Mouse (Mus musculus) hindbrain, embryonic 14.5 days (tissue): Measurements from ENCODE around the gene Zranb2. TPM values are rescaled to one million over a fixed set of nuclear protein-coding genes. Genes with fewer than 3 reads are reported as not detected.

ENCODE experiments used
- ATAC-seq: fragments of 200-750 bp; cut with Nextera tagmentation; 2 replicates; pipeline ENCODE4 v1.8.0; 2017; ENCODE audit warnings: moderate number of reproducible peaks, mild to moderate bottlenecking, moderate TSS enrichment, moderate library complexity; ENCODE audit not compliant: low FRiP score
- DNase-seq: peaks from one replicate; pipeline ENCODE4 v3.0.0-alpha.2; 2015; ENCODE audit warnings: low spot score
- H3K27ac ChIP-seq: fragments of 300-500 bp; sonication (generic); 2 replicates; pipeline ENCODE4 v1.5.1; 2014; ENCODE audit warnings: mild to moderate bottlenecking, moderate library complexity
- H3K27me3 ChIP-seq: fragments of 300-500 bp; sonication (generic); 2 replicates; pipeline ENCODE4 v1.6.1; 2014; ENCODE audit warnings: mild to moderate bottlenecking, low read length, mixed read lengths; ENCODE audit not compliant: control insufficient read depth, insufficient read depth
- H3K36me3 ChIP-seq: fragments of 300-500 bp; sonication (generic); replicated peaks from 2 replicates; pipeline ENCODE4 v1.6.1; 2014; ENCODE audit not compliant: control insufficient read depth, insufficient read depth
- H3K4me1 ChIP-seq: fragments of 300-500 bp; sonication (generic); replicated peaks from 2 replicates; pipeline ENCODE4 v1.6.1; 2014; ENCODE audit warnings: antibody characterized with exemption, low read length, mixed read lengths; ENCODE audit not compliant: control insufficient read depth, insufficient read depth
- H3K4me2 ChIP-seq: fragments of 300-500 bp; sonication (generic); replicated peaks from 2 replicates; pipeline ENCODE4 v1.6.1; 2014; ENCODE audit warnings: mild to moderate bottlenecking, moderate library complexity
- H3K4me3 ChIP-seq: fragments of 300-500 bp; sonication (generic); replicated peaks from 2 replicates; pipeline ENCODE4 v1.5.1; 2014; ENCODE audit warnings: mild to moderate bottlenecking, low read length
- H3K9ac ChIP-seq: fragments of 300-500 bp; sonication (generic); 2 replicates; pipeline ENCODE4 v1.6.1; 2014
- H3K9me3 ChIP-seq: fragments of 300-500 bp; sonication (generic); 2 replicates; pipeline ENCODE4 v1.6.1; 2016; ENCODE audit warnings: low read length; ENCODE audit not compliant: control insufficient read depth
- WGBS: fragments of 180-500 bp; shearing (Covaris S2); extraction: QIAGEN DNeasy Blood & Tissue Kit; methylation state at CpG from one replicate; pipeline ENCODE4 v1.1.7; 2014; 5-methylcytosine and 5-hydroxymethylcytosine counted together
- polyA plus RNA-seq: library from polyadenylated mRNA; unstranded; fragments of >200 nt; fragmentation: Nextera tagmentation; extraction: Ambion mirVana; gene quantifications from 2 replicates; pipeline ENCODE4 v1.2.1, GENCODE M21; 2014

Gene Zranb2
- polyA plus RNA-seq = 105 and 111 TPM in 2 replicates

DNA sequence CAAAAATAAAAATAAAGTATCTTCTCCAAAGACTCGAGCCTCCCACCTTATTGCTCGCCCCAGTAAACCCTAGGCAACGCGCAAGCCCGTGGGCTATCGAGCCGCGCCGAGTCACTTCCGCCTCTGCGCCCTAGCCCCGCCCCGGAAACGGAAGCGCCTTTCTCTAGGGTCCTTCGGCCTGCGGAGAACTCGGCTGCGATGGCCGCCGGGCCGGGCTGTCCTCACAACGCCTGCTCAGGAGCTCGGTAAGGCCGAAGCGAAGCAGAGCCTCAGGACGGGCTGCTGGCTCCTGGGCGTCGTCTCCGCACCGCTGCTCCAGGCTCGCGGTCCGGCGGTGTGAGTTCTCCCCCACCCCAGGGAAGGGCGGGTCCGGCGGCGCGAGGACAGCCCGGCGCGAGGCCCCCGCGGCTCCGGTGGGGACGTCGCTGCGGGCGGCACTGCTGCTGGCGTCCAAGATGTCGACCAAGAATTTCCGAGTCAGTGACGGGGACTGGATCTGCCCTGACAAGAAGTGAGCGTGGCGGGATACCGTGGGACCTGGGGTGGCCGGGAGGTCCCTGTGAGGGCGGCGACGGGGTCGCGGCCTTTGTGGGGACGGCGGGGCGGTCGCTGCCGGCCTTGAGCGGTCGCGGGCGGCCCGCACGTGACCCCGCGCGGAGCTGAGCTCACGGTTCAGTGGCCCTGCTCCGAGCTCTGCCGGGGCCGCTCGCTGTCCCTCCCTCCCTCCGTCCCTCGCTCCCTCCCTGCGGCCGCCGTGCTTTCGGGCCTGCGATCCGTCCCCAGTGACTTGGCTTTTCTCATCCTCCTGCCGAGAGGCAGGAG lies at the start of gene Zranb2:
Zranb2 (plus strand) TSS at position 197 of the 822 bp plus-strand sequence.
- under 1% methylated on average over 85 of the region's 91 CpGs for WGBS
- H3K27me3 ChIP-seq = peaks cover 42% of the 10 kb centered on the region
- ATAC-seq (peak; percentile 98), DNase-seq (peak; percentile 96)
- peaks cover 17% of the 10 kb centered on the region for H3K36me3 ChIP-seq
- H3K4me2 ChIP-seq = peak within 1 kb of the TSS; percentile 79
- peak within 1 kb of the TSS; percentile 85 for H3K4me3 ChIP-seq
- H3K9me3 ChIP-seq = no peaks in the 10 kb centered on the region
- H3K27ac ChIP-seq = peak within 1 kb of the TSS; percentile 98
- peaks cover 9% of the 10 kb centered on the region; the same call in 1 of the 2 replicates for H3K4me1 ChIP-seq
- peak within 1 kb of the TSS; percentile 91 for H3K9ac ChIP-seq

DNA sequence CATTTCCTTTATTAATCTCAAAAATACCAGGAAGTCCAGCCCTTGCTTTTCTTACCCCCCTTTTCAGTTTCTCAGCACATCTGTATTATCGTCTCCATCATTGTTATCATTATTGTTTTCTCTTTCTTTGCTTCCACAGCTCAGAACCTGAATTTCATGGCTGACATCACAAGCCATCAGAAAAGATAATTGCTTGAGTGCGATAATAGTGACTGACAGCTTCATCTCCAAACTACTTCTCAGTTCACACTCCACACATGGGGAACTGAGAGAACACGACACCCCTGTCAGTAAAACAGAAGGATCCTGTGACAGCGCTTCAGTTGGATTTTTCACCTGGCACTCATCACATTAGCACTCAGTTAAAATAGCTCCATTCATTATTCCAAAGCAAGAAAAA lies 41.9 kb upstream of the Zranb2 start:
- DNase-seq (no peak), ATAC-seq (no peak)
- WGBS = 62% methylated on average over 4 of the region's 4 CpGs

DNA sequence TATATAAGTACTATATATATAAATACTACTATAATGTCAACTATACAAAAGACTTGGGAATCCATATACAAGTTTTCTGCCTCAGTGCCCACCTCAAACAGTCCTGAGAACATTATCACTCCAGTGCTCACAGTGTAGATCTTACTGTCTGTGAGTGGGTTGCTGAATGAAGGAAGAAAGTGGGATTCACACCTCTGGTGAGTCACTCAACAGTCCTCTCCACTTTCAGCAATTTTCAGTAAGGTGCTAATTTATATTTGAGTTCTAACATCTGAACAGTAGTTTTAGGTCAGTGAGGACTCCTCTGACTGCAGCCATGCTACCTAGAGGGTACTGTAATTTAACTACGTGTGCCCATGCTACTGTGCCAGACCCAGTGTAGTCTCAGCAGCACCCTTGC lies 31.7 kb upstream of the Zranb2 start:
- no peaks in the 10 kb centered on the region for H3K36me3 ChIP-seq
- no peak overlapping the region for H3K4me3 ChIP-seq
- 79% methylated on average over 1 of the region's 1 CpGs for WGBS
- DNase-seq (no peak), ATAC-seq (no peak)
- no peak overlapping the region for H3K4me2 ChIP-seq
- no peak overlapping the region for H3K27ac ChIP-seq
- H3K9me3 ChIP-seq = no peaks in the 10 kb centered on the region
- H3K9ac ChIP-seq = no peak overlapping the region
- no peaks in the 10 kb centered on the region for H3K27me3 ChIP-seq
- H3K4me1 ChIP-seq = no peaks in the 10 kb centered on the region

More for the DNA sequence above, 41.9 kb upstream of the Zranb2 start:
- Histone ChIP-seq H3K27me3 (no peaks in the 10 kb centered on the region), H3K4me1 (no peaks in the 10 kb centered on the region), H3K9ac (no peak overlapping the region), H3K4me3 (no peak overlapping the region), H3K4me2 (no peak overlapping the region), H3K36me3 (no peaks in the 10 kb centered on the region), H3K27ac (no peak overlapping the region), H3K9me3 (no peaks in the 10 kb centered on the region)

DNA sequence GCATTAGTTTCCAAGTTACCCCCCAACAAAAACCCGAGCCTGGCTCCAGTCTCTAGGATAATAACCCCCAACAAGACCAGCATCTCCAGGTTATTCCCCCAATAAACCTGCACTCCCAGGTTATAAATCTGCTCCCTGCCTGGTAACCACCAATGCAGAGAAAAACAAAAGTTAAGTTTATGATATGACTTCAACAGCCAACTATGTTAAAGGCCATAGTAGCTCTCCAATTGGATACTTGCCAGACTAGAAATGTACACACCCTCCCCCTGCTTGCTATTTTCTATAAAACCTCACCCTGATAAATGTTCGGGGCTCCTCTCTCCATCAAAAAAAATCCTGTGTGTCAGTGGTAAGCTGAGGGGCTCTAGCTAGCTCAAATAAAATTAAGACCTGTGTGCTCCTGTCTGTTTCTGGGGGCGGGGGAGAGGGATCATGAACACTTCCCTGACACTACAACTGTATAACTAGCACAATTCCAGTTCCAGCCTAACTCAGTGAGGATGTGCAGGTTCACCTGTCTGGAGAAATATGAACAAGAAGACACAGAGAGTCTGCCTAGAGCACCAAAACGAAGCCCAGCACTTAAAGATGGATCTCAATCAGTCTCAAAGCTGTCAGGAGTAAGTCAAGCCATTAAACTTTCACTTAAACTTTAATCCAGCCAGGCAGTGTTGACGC lies 19.7 kb upstream of the Zranb2 start:
- H3K9ac ChIP-seq = no peak overlapping the region
- no peak overlapping the region for H3K4me3 ChIP-seq
- 75% methylated on average over 5 of the region's 5 CpGs for WGBS
- no peaks in the 10 kb centered on the region for H3K27me3 ChIP-seq
- no peaks in the 10 kb centered on the region for H3K9me3 ChIP-seq
- H3K27ac ChIP-seq = no peak overlapping the region
- H3K4me2 ChIP-seq = no peak overlapping the region
- no peak for DNase-seq
- no peak for ATAC-seq
- no peaks in the 10 kb centered on the region for H3K4me1 ChIP-seq
- no peaks in the 10 kb centered on the region for H3K36me3 ChIP-seq

DNA sequence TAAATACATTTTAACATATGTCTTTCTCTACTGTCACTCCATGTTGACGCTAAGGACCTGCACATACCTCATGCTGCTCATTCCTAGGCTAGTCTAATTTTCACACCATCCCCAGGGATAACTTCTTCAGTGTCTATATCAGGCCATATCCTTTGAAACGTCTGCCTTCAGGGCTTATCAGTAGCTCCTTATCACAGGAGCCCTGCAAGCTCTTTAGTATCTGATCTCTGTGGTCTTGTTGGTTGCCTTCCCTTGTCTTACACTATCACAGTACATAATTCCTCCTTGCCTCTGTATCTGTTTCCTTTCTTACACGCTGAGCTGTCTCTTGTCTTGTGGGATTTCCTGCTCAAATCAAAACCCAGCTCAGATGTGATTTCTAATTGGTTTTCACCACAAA lies 17.5 kb upstream of the Zranb2 start:
- no peaks in the 10 kb centered on the region for H3K36me3 ChIP-seq
- H3K4me3 ChIP-seq = no peak overlapping the region
- H3K9ac ChIP-seq = no peak overlapping the region
- no peaks in the 10 kb centered on the region for H3K9me3 ChIP-seq
- ATAC-seq = no peak
- no peaks in the 10 kb centered on the region for H3K27me3 ChIP-seq
- no peaks in the 10 kb centered on the region for H3K4me1 ChIP-seq
- no peak for DNase-seq
- H3K27ac ChIP-seq = no peak overlapping the region
- 60% methylated on average over 3 of the region's 3 CpGs for WGBS
- no peak overlapping the region for H3K4me2 ChIP-seq

DNA sequence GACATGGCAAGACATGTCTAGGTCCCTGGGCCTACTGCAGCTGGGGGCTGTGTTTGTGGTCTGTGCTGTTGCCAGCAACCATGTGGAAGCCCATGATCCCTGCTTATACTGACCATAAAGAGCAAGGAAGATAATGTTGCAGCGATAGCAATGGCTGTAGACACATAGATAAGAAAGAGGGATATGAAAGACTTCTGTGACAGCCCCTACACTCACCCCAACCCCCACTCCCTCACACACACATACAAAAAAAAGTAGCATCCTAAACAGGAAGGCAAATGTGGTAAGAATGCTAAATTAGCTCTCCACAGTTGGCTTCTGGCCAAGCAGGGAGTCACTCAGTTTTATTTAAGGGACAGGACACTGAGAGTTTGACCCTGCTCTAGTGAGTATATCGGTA lies 16.0 kb upstream of the Zranb2 start:
- Histone ChIP-seq H3K9me3 (no peaks in the 10 kb centered on the region), H3K9ac (no peak overlapping the region), H3K27me3 (no peaks in the 10 kb centered on the region), H3K36me3 (no peaks in the 10 kb centered on the region), H3K27ac (no peak overlapping the region), H3K4me1 (no peaks in the 10 kb centered on the region), H3K4me2 (no peak overlapping the region), H3K4me3 (no peak overlapping the region)
- 66% methylated on average over 2 of the region's 2 CpGs for WGBS
- DNase-seq = no peak
- no peak for ATAC-seq

DNA sequence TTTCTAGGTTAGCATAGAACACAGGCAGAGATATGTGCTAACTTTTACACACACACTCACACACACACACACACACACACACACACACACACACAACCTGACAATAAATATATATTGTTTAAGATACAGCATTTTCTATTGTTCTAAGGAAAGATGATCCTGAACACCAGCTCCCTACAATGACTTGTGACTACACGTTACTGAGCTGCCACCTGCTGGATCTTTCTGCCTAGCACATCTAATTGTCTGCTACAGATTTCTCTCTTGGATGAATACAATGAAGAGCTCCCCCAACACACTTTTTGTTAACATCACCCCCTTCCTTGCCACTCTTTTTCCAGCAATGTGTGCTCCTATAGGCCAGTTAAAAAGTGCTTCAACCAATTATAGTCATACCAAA lies 13.5 kb upstream of the Zranb2 start:
- H3K9me3 ChIP-seq = no peaks in the 10 kb centered on the region
- H3K27ac ChIP-seq = no peak overlapping the region
- H3K27me3 ChIP-seq = peaks cover 8% of the 10 kb centered on the region; the same call in 1 of the 2 replicates
- ATAC-seq (peak; percentile 77), DNase-seq (peak; percentile 84)
- H3K36me3 ChIP-seq = no peaks in the 10 kb centered on the region
- no peak overlapping the region for H3K4me3 ChIP-seq
- no peaks in the 10 kb centered on the region for H3K4me1 ChIP-seq
- WGBS = 4% methylated on average over 1 of the region's 1 CpGs
- no peak overlapping the region for H3K4me2 ChIP-seq
- H3K9ac ChIP-seq = no peak overlapping the region

DNA sequence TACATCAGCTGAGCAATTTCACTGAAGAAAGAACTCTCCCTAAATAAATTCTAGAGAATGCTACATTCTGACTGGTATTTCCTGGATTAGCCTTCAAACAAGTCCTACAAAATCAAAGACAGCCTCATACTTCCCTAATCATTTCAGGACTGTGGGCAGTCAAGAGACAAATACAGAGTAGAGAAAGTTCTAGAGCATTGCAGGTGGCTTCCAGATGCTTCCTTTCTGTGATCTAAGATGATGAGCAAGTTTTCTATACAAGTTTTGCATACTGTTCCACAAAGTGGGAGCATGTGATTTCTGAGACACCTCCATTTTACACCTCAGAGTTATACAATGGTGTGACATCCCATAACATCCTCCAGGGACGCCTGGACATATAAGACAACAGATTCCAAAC lies 10.1 kb upstream of the Zranb2 start:
- Histone ChIP-seq H3K36me3 (no peaks in the 10 kb centered on the region), H3K9me3 (no peaks in the 10 kb centered on the region), H3K27ac (no peak overlapping the region), H3K9ac (no peak overlapping the region), H3K4me3 (no peak overlapping the region), H3K4me1 (no peaks in the 10 kb centered on the region), H3K27me3 (peaks cover 19% of the 10 kb centered on the region), H3K4me2 (no peak overlapping the region)
- ATAC-seq (no peak), DNase-seq (no peak)
- 45% methylated on average over 1 of the region's 1 CpGs for WGBS

DNA sequence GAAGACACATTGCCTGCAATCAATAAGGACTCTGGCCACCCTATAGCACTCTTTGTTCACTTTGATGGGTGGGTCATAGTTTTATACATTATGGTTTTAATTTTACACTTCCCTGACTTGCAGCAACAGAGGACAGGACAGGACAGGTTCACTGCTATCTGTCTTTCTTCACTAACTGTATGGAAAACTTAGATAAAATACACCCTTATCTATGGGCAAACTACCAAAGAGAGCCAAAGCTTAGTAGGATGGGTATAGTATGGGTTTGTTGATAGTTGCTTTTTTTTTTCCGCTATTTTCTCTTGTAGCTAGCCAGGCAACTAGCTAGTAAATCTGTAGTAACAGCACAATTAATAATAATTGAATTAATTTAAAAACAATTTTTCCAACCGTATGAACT lies 2.4 kb upstream of the Zranb2 start:
- H3K27me3 ChIP-seq = peaks cover 56% of the 10 kb centered on the region
- no peaks in the 10 kb centered on the region for H3K36me3 ChIP-seq
- ATAC-seq (no peak), DNase-seq (no peak)
- no peak overlapping the region for H3K9ac ChIP-seq
- H3K9me3 ChIP-seq = no peaks in the 10 kb centered on the region
- no peak overlapping the region for H3K4me3 ChIP-seq
- no peak overlapping the region for H3K27ac ChIP-seq
- 91% methylated on average over 2 of the region's 2 CpGs for WGBS
- H3K4me1 ChIP-seq = peaks cover 9% of the 10 kb centered on the region; the same call in 1 of the 2 replicates
- no peak overlapping the region for H3K4me2 ChIP-seq
